Mouse (Mus musculus) layer of hippocampus, adult 8-10 months (tissue): ENCODE measurements at regions not wholly inside any gene's neighbourhood (a gene's known extent, or its start where the extent isn't known, plus 50 kb on each side); places are given as distances from the start of the nearest gene placed in this dataset.

ENCODE experiments used
- DNase-seq, 2 experiments: peaks; one replicate each; pipeline ENCODE4 v3.0.0; 2022; ENCODE audit warnings: low spot score in 2 of 2

- DNase-seq = no peak
Measured at GRCm38 (mm10) chr9:117870616-117871015, 169.7 kb upstream of the Azi2 start.

- no peak for DNase-seq
Measured at GRCm38 (mm10) chr9:117863944-117864343, 176.4 kb upstream of the Azi2 start.

- DNase-seq = no peak
Measured at GRCm38 (mm10) chr9:117863318-117863717, 177.0 kb upstream of the Azi2 start.

GRCm38 (mm10) chr9:117859580-117860045, 180.7 kb upstream of the Azi2 start:
- no peak for DNase-seq

GRCm38 (mm10) chr9:117843531-117843930, 196.8 kb upstream of the Azi2 start:
- no peak for DNase-seq

GRCm38 (mm10) chr9:117836696-117837380, 203.5 kb upstream of the Azi2 start:
- no peak for DNase-seq

- no peak for DNase-seq
Measured at GRCm38 (mm10) chr9:117833586-117833985, 203.9 kb upstream of the Rbms3 start.

GRCm38 (mm10) chr9:117814661-117815060, 184.9 kb upstream of the Rbms3 start:
- DNase-seq = no peak

GRCm38 (mm10) chr9:117813216-117813615, 183.5 kb upstream of the Rbms3 start:
- DNase-seq = no peak

- no peak for DNase-seq
Measured at GRCm38 (mm10) chr9:117805812-117806211, 176.1 kb upstream of the Rbms3 start.

GRCm38 (mm10) chr9:117784186-117784591, 154.5 kb upstream of the Rbms3 start:
- DNase-seq = no peak

GRCm38 (mm10) chr9:117754651-117755050, 124.9 kb upstream of the Rbms3 start:
- no peak for DNase-seq

- DNase-seq = no peak
Measured at GRCm38 (mm10) chr9:117753466-117753865, 123.8 kb upstream of the Rbms3 start.

- DNase-seq = no peak
Measured at GRCm38 (mm10) chr9:117744906-117745305, 115.2 kb upstream of the Rbms3 start.

GRCm38 (mm10) chr9:117729366-117729765, 99.7 kb upstream of the Rbms3 start:
- no peak for DNase-seq

GRCm38 (mm10) chr9:117720161-117720598, 90.5 kb upstream of the Rbms3 start:
- no peak for DNase-seq

GRCm38 (mm10) chr9:117717346-117717745, 87.6 kb upstream of the Rbms3 start:
- DNase-seq = no peak

- DNase-seq = no peak
Measured at GRCm38 (mm10) chr9:117716476-117716875, 86.8 kb upstream of the Rbms3 start.

GRCm38 (mm10) chr9:117714741-117715675, 85.3 kb upstream of the Rbms3 start:
- no peak for DNase-seq

- no peak for DNase-seq
Measured at GRCm38 (mm10) chr9:117713121-117713520, 83.4 kb upstream of the Rbms3 start.

- no peak for DNase-seq
Measured at GRCm38 (mm10) chr9:117711793-117712192, 82.1 kb upstream of the Rbms3 start.

- no peak for DNase-seq
Measured at GRCm38 (mm10) chr9:117710966-117711365, 81.3 kb upstream of the Rbms3 start.
